Mouse (Mus musculus) intestine, embryonic 14.5 days (tissue): ENCODE measurements around the gene Mid1. TPM values are rescaled to one million over a fixed set of nuclear protein-coding genes. Genes with fewer than 3 reads are reported as not detected.
"Not testable (repeated sequence)": the region's sequence is repeated elsewhere in the genome, so short reads cannot be mapped to it uniquely, and the experiment has no call there.

Source experiments
- ATAC-seq: fragments of 200-750 bp; cut with Nextera tagmentation; replicated peaks from 2 replicates; pipeline ENCODE4 v1.8.0; 2017; ENCODE audit warnings: low read depth, moderate number of reproducible peaks, moderate TSS enrichment, moderate library complexity; ENCODE audit not compliant: low FRiP score, low TSS enrichment
- DNase-seq: peaks from one replicate; pipeline ENCODE4 v3.0.0-alpha.2; 2018; ENCODE audit warnings: low spot score
- H3K27ac ChIP-seq: fragments of 300-500 bp; sonication (generic); 2 replicates; pipeline ENCODE4 v1.5.1; 2014; ENCODE audit warnings: low read depth, mild to moderate bottlenecking, control low read depth
- H3K27me3 ChIP-seq: fragments of 300-500 bp; sonication (generic); replicated peaks from 2 replicates; pipeline ENCODE4 v1.6.1; 2014; ENCODE audit warnings: low read length, control low read depth; ENCODE audit not compliant: control insufficient read depth, insufficient read depth
- H3K36me3 ChIP-seq: fragments of 300-500 bp; sonication (generic); 2 replicates; pipeline ENCODE4 v1.6.1; 2014; ENCODE audit warnings: low read length, control low read depth; ENCODE audit not compliant: control insufficient read depth, insufficient read depth
- H3K4me1 ChIP-seq: fragments of 300-500 bp; sonication (generic); replicated peaks from 2 replicates; pipeline ENCODE4 v1.6.1; 2014; ENCODE audit warnings: low read length, control low read depth, mixed read lengths; ENCODE audit not compliant: control insufficient read depth, insufficient read depth
- H3K4me2 ChIP-seq: fragments of 300-500 bp; sonication (generic); 2 replicates; pipeline ENCODE4 v1.6.1; 2014; ENCODE audit warnings: low read length
- H3K4me3 ChIP-seq: fragments of 300-500 bp; sonication (generic); 2 replicates; pipeline ENCODE4 v1.5.1; 2014; ENCODE audit warnings: low read depth, low read length, control low read depth, mixed read lengths
- H3K9ac ChIP-seq: fragments of 300-500 bp; sonication (generic); 2 replicates; pipeline ENCODE4 v1.6.1; 2014; ENCODE audit warnings: mild to moderate bottlenecking, low read length
- H3K9me3 ChIP-seq: fragments of 300-500 bp; sonication (generic); 2 replicates; pipeline ENCODE4 v1.6.1; 2016; ENCODE audit warnings: low read length, control low read depth; ENCODE audit not compliant: control insufficient read depth
- WGBS: fragments of 180-500 bp; shearing (Covaris S2); extraction: QIAGEN DNeasy Blood & Tissue Kit; methylation state at CpG from one replicate; pipeline ENCODE4 v1.1.7; 2014; 5-methylcytosine and 5-hydroxymethylcytosine counted together
- polyA plus RNA-seq: library from polyadenylated mRNA; unstranded; fragments of >200 nt; fragmentation: Nextera tagmentation; extraction: Ambion mirVana; gene quantifications from 2 replicates; pipeline ENCODE4 v1.2.1, GENCODE M21; 2014

The Mid1 gene
- polyA plus RNA-seq, 1 experiment from 2014 or later: 10.3 TPM

GRCm38 (mm10) chrX:169997456-169997853 is 312.5 kb downstream of the Mid1 start:
- peak; percentile 46; the same call in 1 of the 2 replicates for ATAC-seq
- Histone ChIP-seq H3K27ac (peak overlapping the region; percentile 51), H3K4me3 (peak overlapping the region; percentile 33), H3K9me3 (peaks cover 47% of the 10 kb centered on the region), H3K9ac (peak overlapping the region; percentile 37), H3K4me2 (peak overlapping the region; percentile 79)
- H3K27me3 ChIP-seq, H3K36me3 ChIP-seq, DNase-seq, H3K4me1 ChIP-seq: not testable (repeated sequence)
- 52% methylated on average over 40 of the region's 40 CpGs for WGBS

- Histone ChIP-seq H3K9ac (peak overlapping the region; percentile 37; the same call in 1 of the 2 replicates), H3K27ac (peak overlapping the region; percentile 51; the same call in 1 of the 2 replicates), H3K4me2 (peak overlapping the region; percentile 79), H3K9me3 (peaks cover 42% of the 10 kb centered on the region), H3K4me3 (peak overlapping the region; percentile 33)
- ATAC-seq (peak; percentile 93), DNase-seq (peak; percentile 56)
- WGBS: 40% methylated on average over 37 of the region's 37 CpGs
- H3K36me3 ChIP-seq, H3K27me3 ChIP-seq, H3K4me1 ChIP-seq: not testable (repeated sequence)
Observed at GRCm38 (mm10) chrX:169997854-169998456, 313.0 kb downstream of the Mid1 start.

GRCm38 (mm10) chrX:169998559-169999219 is 313.7 kb downstream of the Mid1 start:
- ATAC-seq, H3K27me3 ChIP-seq, H3K9ac ChIP-seq, H3K27ac ChIP-seq, H3K36me3 ChIP-seq, H3K4me1 ChIP-seq: not testable (repeated sequence)
- 58% methylated on average over 4 of the region's 4 CpGs for WGBS
- Histone ChIP-seq H3K4me3 (peak overlapping the region; percentile 33; the same call in 1 of the 2 replicates), H3K4me2 (peak overlapping the region; percentile 79), H3K9me3 (peaks cover 39% of the 10 kb centered on the region)
- peak; percentile 51 for DNase-seq

GRCm38 (mm10) chrX:169999226-169999883 is 314.4 kb downstream of the Mid1 start:
- peak; percentile 67 for DNase-seq
- H3K4me1 ChIP-seq, H3K36me3 ChIP-seq, H3K27ac ChIP-seq, H3K27me3 ChIP-seq, H3K4me3 ChIP-seq, H3K9ac ChIP-seq, H3K4me2 ChIP-seq, ATAC-seq: not testable (repeated sequence)
- WGBS: 47% methylated on average over 11 of the region's 11 CpGs
- H3K9me3 ChIP-seq: peaks cover 36% of the 10 kb centered on the region

GRCm38 (mm10) chrX:169999912-170000641 is 315.1 kb downstream of the Mid1 start:
- not testable (repeated sequence) for H3K4me3 ChIP-seq, H3K4me1 ChIP-seq, H3K4me2 ChIP-seq, DNase-seq, H3K27ac ChIP-seq, H3K27me3 ChIP-seq, H3K36me3 ChIP-seq, ATAC-seq, H3K9ac ChIP-seq
- peaks cover 32% of the 10 kb centered on the region for H3K9me3 ChIP-seq
- WGBS: 75% methylated on average over 3 of the region's 3 CpGs

- H3K4me1 ChIP-seq, H3K27ac ChIP-seq, DNase-seq, H3K27me3 ChIP-seq, H3K36me3 ChIP-seq, ATAC-seq, H3K4me3 ChIP-seq, H3K9ac ChIP-seq, H3K4me2 ChIP-seq: not testable (repeated sequence)
- H3K9me3 ChIP-seq: peaks cover 26% of the 10 kb centered on the region
- WGBS: 46% methylated on average over 6 of the region's 6 CpGs
Observed at GRCm38 (mm10) chrX:170000642-170001387, 315.8 kb downstream of the Mid1 start.

GRCm38 (mm10) chrX:170001388-170001695 is 316.3 kb downstream of the Mid1 start:
- not testable (repeated sequence) for DNase-seq, H3K27ac ChIP-seq, H3K4me1 ChIP-seq, H3K4me2 ChIP-seq, H3K9ac ChIP-seq, H3K36me3 ChIP-seq, ATAC-seq, H3K4me3 ChIP-seq, H3K27me3 ChIP-seq
- peaks cover 24% of the 10 kb centered on the region for H3K9me3 ChIP-seq
- 37% methylated on average over 9 of the region's 12 CpGs for WGBS
